Comparison of ENCODE assay signal across 16 mouse cellular contexts in the genomic region with DNA sequence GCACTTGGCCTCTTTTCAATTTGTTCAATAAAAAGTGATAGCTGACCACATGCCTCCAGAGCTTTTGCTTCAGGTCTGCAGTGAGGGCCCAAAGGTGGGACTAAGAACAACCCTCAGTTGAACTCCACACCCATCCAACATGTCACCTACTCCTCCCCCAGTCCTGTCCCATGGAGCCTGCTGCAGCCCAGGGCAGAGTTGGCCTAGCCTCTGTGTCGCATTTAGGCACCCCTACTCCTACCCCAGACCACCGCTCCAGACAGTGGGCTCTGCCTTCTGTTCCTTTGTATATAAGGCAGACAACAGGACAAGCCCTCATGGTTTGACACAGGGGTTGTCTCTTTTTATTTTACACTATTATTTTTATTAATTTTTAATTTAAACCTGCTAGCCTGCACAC. TPM values are rescaled to one million over a fixed set of nuclear protein-coding genes. Genes with fewer than 3 reads are reported as not detected.
"Had no signal": no experiment of that assay in that cellular context is flagged by ENCODE, and none has a peak within 500 bp of the region (broad histone marks: within the 10 kb centered on the region; RNA-seq: fewer than 3 reads in every experiment).

No protein-coding gene starts in this region.

RNA-seq across cellular contexts. Expression of a gene that starts 9.8 kb away (rescaled TPM):
- polyA plus RNA-seq: frontal cortex, adult 2 months; heart, adult 2 months; heart, embryonic 11.5 days; heart, embryonic 14.5 days; heart, embryonic 16.5 days; hindbrain, embryonic 10.5 days; hindbrain, embryonic 12.5 days; hindbrain, embryonic 14.5 days; hindbrain, embryonic 16.5 days; intestine, embryonic 14.5 days; intestine, embryonic 16.5 days; kidney, adult 2 months; limb, embryonic 10.5 days; limb, embryonic 13.5 days; liver, embryonic 13.5 days; liver, embryonic 15.5 days had no signal

RNA-seq across cellular contexts. Expression of a gene that starts 21.9 kb away (rescaled TPM):
- polyA plus RNA-seq: frontal cortex, adult 2 months; heart, adult 2 months; heart, embryonic 11.5 days; heart, embryonic 14.5 days; heart, embryonic 16.5 days; hindbrain, embryonic 10.5 days; hindbrain, embryonic 12.5 days; hindbrain, embryonic 14.5 days; hindbrain, embryonic 16.5 days; intestine, embryonic 14.5 days; intestine, embryonic 16.5 days; kidney, adult 2 months; limb, embryonic 10.5 days; limb, embryonic 13.5 days; liver, embryonic 13.5 days; liver, embryonic 15.5 days had no signal

RNA-seq across cellular contexts. Expression of a gene that starts 31.1 kb away (rescaled TPM):
- polyA plus RNA-seq: frontal cortex, adult 2 months; heart, adult 2 months; heart, embryonic 11.5 days; heart, embryonic 14.5 days; heart, embryonic 16.5 days; hindbrain, embryonic 10.5 days; hindbrain, embryonic 12.5 days; hindbrain, embryonic 14.5 days; hindbrain, embryonic 16.5 days; intestine, embryonic 14.5 days; intestine, embryonic 16.5 days; kidney, adult 2 months; limb, embryonic 10.5 days; limb, embryonic 13.5 days; liver, embryonic 13.5 days; liver, embryonic 15.5 days had no signal

RNA-seq across cellular contexts. Expression of a gene that starts 47.7 kb away (rescaled TPM):
- polyA plus RNA-seq: frontal cortex, adult 2 months; heart, adult 2 months; heart, embryonic 11.5 days; heart, embryonic 14.5 days; heart, embryonic 16.5 days; hindbrain, embryonic 10.5 days; hindbrain, embryonic 12.5 days; hindbrain, embryonic 16.5 days; intestine, embryonic 14.5 days; intestine, embryonic 16.5 days; kidney, adult 2 months; limb, embryonic 10.5 days; limb, embryonic 13.5 days; liver, embryonic 13.5 days; liver, embryonic 15.5 days had no signal

RNA-seq across cellular contexts. Expression of a gene that starts 55.6 kb away (rescaled TPM):
- polyA plus RNA-seq: frontal cortex, adult 2 months; heart, adult 2 months; heart, embryonic 11.5 days; heart, embryonic 14.5 days; heart, embryonic 16.5 days; hindbrain, embryonic 10.5 days; hindbrain, embryonic 12.5 days; hindbrain, embryonic 14.5 days; hindbrain, embryonic 16.5 days; intestine, embryonic 14.5 days; intestine, embryonic 16.5 days; kidney, adult 2 months; limb, embryonic 10.5 days; limb, embryonic 13.5 days; liver, embryonic 13.5 days; liver, embryonic 15.5 days had no signal
